Mouse (Mus musculus) lung, adult 2 months (tissue): ENCODE data around the gene Enpp3.

Experiments
- CTCF ChIP-seq: fragments of 200-500 bp; IDR thresholded peaks from 2 replicates; pipeline ENCODE4 v1.5.1; 2011; ENCODE audit warnings: mild to moderate bottlenecking, low read length, control low read depth; ENCODE audit not compliant: insufficient read depth
- POLR2A ChIP-seq: fragments of 200-500 bp; IDR thresholded peaks from 2 replicates; pipeline ENCODE4 v1.6.1; 2011; ENCODE audit warnings: low read depth, mild to moderate bottlenecking, control low read depth, low read length, borderline replicate concordance; ENCODE audit errors: extremely low read depth

GRCm38 (mm10) chr10:24825456-24826081 is 17.1 kb downstream of the Enpp3 start:
- TF ChIP-seq CTCF (no peak), POLR2A (no peak)
